Mouse (Mus musculus): ENCODE measurements around the gene Soga3.

Gene Soga3

GRCm38 (mm10) chr10:29143566-29144335 lies at the start of gene Soga3:
Gene Soga3 (plus strand): TSS chr10:29143839.
- peak; percentile 63 to 66 for DNase-seq (ENCODE audit: low spot score in 2 of 2)

- no peak for DNase-seq (ENCODE audit: low spot score in 2 of 2)
Measured at GRCm38 (mm10) chr10:29106962-29107361, 36.7 kb upstream of the Soga3 start.

GRCm38 (mm10) chr10:29142556-29143105 lies 1.0 kb upstream of the Soga3 start:
- DNase-seq (ENCODE audit: low spot score in 2 of 2): no peak

GRCm38 (mm10) chr10:29144612-29145405 lies 1.2 kb downstream of the Soga3 start:
- DNase-seq (ENCODE audit: low spot score in 2 of 2): no peak

- DNase-seq (ENCODE audit: low spot score in 2 of 2): peak in 1 of 2 experiments; percentile 69
Measured at GRCm38 (mm10) chr10:29146198-29146857, 2.7 kb downstream of the Soga3 start.

GRCm38 (mm10) chr10:29146858-29147640 lies 3.4 kb downstream of the Soga3 start:
- peak; percentile 63 to 80 for DNase-seq (ENCODE audit: low spot score in 2 of 2)

GRCm38 (mm10) chr10:29147641-29147990 lies 4.0 kb downstream of the Soga3 start:
- DNase-seq (ENCODE audit: low spot score in 2 of 2): peak in 1 of 2 experiments; percentile 27

- peak; percentile 46 to 59 for DNase-seq (ENCODE audit: low spot score in 2 of 2)
Measured at GRCm38 (mm10) chr10:29148076-29148475, 4.4 kb downstream of the Soga3 start.

GRCm38 (mm10) chr10:29155304-29155703 lies 11.7 kb downstream of the Soga3 start:
- no peak for DNase-seq (ENCODE audit: low spot score in 2 of 2)

- DNase-seq (ENCODE audit: low spot score in 2 of 2): no peak
Measured at GRCm38 (mm10) chr10:29161664-29162063, 18.0 kb downstream of the Soga3 start.

- no peak for DNase-seq (ENCODE audit: low spot score in 2 of 2)
Measured at GRCm38 (mm10) chr10:29173778-29174177, 30.1 kb downstream of the Soga3 start.

- no peak for DNase-seq (ENCODE audit: low spot score in 2 of 2)
Measured at GRCm38 (mm10) chr10:29175656-29176055, 32.0 kb downstream of the Soga3 start.

- DNase-seq (ENCODE audit: low spot score in 2 of 2): no peak
Measured at GRCm38 (mm10) chr10:29176881-29177280, 33.2 kb downstream of the Soga3 start.

- DNase-seq (ENCODE audit: low spot score in 2 of 2): no peak
Measured at GRCm38 (mm10) chr10:29178003-29178402, 34.4 kb downstream of the Soga3 start.

- DNase-seq (ENCODE audit: low spot score in 2 of 2): no peak
Measured at GRCm38 (mm10) chr10:29180210-29180609, 36.6 kb downstream of the Soga3 start.

- no peak for DNase-seq (ENCODE audit: low spot score in 2 of 2)
Measured at GRCm38 (mm10) chr10:29181046-29181445, 37.4 kb downstream of the Soga3 start.

- no peak for DNase-seq (ENCODE audit: low spot score in 2 of 2)
Measured at GRCm38 (mm10) chr10:29193769-29194168, 50.1 kb downstream of the Soga3 start.

GRCm38 (mm10) chr10:29196811-29197210 lies 53.2 kb downstream of the Soga3 start:
- DNase-seq (ENCODE audit: low spot score in 2 of 2): no peak

- DNase-seq (ENCODE audit: low spot score in 2 of 2): no peak
Measured at GRCm38 (mm10) chr10:29198642-29199041, 55.0 kb downstream of the Soga3 start, which contains the start of gene Gm49353. Gene Gm49353 (plus strand): TSS chr10:29198954.

GRCm38 (mm10) chr10:29199835-29200234 lies 56.2 kb downstream of the Soga3 start:
- no peak for DNase-seq (ENCODE audit: low spot score in 2 of 2)

- no peak for DNase-seq (ENCODE audit: low spot score in 2 of 2)
Measured at GRCm38 (mm10) chr10:29200609-29201008, 57.0 kb downstream of the Soga3 start.
